Mouse (Mus musculus): ENCODE measurements at regions not wholly inside any gene's neighbourhood (a gene's known extent, or its start where the extent isn't known, plus 50 kb on each side); places are given as distances from the start of the nearest gene placed in this dataset.
A peak's percentile ranks its signal among the peaks of the same experiment; 100 is the strongest.

DNA sequence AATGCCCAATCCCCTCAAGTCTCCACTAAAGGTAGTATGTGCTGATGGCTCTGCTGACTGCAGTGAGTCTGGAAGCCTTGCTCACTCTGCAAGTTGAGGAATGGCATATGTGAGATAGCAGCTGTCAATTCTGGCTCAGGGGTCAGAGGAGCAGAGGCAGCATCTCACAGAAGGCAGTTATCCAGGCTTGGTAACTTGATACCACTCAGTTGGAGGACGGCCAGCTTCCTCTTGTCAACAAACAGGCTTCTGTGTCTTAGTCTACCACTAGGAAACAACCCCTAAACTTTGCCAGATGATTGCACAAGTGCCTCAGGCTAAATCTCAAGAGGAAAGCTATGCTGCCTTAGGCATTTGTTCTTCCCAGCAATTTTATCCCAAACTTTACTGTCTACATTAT is 55.7 kb upstream of the Gabre start:
- DNase-seq, result peak; percentile 8

DNA sequence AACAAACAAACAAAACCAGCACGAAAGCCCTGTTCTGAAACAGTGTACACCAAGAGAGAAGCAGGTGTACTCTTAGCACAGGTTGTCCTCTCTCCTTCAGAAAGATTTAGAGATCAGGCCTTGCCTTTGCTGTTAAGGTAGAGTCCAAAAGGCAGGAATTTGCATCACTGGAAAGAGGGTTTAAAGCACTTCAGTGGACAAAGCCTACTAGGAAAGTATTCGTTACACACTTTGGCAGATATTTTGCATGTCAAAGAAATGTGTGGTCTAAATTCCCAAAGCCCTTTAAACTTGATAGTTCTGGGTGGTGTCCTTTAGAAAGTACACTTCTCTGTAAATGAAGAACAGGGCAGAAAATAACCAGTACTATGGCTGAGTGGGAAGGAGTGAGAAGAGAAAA is 54.2 kb upstream of the Gabre start:
- DNase-seq, result no peak
